Mouse (Mus musculus) megakaryocyte, adult 5-6 weeks (primary cell): ENCODE measurements around the gene Ubap1l. TPM values are rescaled to one million over a fixed set of nuclear protein-coding genes. Genes with fewer than 3 reads are reported as not detected.
"Not testable (repeated sequence)": the region's sequence is repeated elsewhere in the genome, so short reads cannot be mapped to it uniquely, and the experiment has no call there.

ENCODE experiments used
- ATAC-seq: 2 replicates; pipeline ENCODE4 v1.8.0; 2016; ENCODE audit warnings: mild to moderate bottlenecking, inconsistent platforms; ENCODE audit not compliant: poor library complexity, severe bottlenecking
- total RNA-seq, 2 experiments: library from RNA; stranded (forward) in 1 of 2; stranded (reverse) in 1 of 2; fragments of 153-499, 151-499 nt in 1 of 2; fragments of 221-1000, 200-1000 nt in 1 of 2; gene quantifications; 2 replicates each; pipeline versions ENCODE4 v1.2.3 to v1.2.4; 2015 to 2017

Ubap1l gene
- 0.58 TPM in 1 of 2 replicates, not detected in the other for total RNA-seq (2015)
- 0.12 TPM in 1 of 2 replicates, not detected in the other for total RNA-seq (2017)

DNA sequence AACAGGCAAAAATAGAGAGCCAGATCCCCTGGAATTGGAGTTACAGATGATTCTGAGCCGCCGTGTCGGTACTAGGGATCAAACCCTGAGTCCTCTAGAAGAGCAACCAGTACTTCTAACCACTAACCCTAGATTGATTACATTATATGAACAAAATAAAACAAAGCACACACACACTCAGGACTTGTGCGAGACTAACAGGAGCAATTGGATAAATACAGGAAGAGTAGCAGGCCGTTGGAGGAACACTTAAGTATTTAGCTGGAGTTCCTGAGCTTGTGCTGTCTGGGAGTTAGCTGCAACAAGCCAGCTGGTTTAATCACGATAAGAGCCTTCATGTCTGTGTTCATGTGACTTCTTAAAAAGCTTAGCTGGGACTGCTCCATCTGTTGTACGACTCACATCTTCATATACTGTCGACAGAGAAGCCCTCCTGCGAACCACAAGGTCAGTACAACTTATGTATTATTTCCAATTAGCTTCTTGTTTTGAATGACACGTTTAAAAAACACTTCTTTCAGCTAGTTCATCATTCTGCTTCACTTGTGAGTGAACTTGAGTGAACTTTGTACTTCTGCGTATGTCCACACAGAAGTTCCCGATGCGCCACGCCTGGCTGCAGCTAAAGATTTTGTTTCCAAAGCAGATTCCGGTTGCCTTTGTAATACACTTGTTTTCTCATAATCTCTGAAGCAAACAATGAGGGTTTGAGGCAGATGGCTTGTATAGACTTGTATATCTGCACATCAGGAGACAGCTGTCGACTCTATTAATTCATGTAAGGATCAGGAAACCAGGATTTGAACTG, at the start of gene Ubap1l:
Gene Ubap1l (plus strand): TSS at position 401 of the 808 bp plus-strand sequence.
- no peak for ATAC-seq

DNA sequence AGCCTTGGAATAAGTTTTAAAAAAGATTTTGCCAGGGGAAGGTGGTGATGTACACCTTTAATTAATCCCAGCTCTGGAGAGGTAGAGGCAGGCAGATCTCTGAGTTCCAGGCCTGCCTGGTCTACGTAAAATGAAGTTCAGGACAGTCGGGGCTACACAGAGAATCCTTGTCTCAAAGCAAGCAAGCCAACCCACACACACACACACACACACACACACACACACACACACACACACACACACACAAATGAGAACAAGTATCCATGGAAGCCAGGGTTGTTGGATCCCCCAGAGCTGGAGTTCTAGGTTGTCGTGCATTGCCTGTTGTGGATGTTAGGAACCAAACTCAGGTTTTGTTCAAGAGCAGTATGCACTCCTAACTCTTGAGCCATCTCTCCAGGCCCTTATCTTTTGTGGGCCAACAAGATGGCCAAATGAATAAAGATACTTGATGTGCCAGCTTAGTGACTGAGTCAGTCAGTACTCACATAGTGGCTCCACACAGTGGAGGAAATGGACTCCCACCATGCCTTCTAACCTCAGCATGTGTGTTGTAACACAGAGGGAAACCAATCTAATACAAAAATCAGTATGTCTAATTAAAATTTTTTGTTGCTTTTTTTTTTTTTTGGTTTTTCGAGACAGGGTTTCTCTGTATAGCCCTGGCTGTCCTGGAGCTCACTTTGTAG, 48.0 kb upstream of the Ubap1l start:
- ATAC-seq = peak; percentile 70

DNA sequence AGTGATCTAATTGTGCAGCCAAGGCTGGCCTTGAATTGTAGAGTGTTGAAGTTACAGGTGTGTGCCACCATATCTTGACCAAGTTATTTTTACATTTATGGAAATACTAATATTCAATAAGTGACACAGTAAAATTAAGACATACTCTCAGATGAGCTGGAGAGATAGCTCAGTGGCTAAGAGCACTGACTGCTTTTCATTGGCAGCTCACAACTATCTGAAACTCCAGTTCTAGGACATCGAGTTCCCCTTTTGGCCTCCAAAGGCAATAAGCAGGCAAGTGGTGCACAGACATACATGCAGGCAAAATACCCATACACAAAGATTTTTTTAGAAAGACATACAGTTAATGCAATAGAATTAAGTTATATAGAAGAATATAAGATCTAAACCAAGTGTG, 47.0 kb upstream of the Ubap1l start:
- ATAC-seq = no peak

DNA sequence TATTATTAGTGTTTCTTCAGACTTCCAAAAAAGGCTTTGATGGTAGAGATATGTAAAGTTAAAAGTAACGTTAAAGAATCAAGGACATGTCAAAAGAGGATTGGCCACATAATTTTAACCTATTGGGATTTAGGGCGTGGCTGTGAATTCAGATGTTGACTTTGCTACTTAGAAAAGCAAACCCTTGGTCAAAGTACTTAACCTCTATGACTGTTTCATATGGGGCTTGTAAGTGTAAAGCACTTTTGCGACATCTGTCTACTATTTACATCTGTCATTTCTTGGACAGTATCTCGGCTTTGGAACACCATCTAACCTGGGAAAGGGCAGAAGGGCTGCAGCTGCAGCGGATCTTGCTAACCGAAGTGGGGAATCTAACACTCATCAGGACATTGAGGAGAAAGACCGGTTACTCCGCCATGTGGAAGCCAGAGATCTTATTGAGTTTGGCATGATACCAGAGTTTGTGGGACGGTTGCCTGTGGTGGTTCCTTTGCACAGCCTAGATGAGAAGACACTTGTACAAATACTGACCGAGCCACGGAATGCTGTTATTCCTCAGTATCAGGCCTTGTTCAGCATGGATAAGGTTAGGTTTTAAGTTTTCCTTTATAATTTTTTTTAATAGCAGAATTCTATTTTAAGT, 38.5 kb upstream of the Ubap1l start:
- no peak for ATAC-seq

DNA sequence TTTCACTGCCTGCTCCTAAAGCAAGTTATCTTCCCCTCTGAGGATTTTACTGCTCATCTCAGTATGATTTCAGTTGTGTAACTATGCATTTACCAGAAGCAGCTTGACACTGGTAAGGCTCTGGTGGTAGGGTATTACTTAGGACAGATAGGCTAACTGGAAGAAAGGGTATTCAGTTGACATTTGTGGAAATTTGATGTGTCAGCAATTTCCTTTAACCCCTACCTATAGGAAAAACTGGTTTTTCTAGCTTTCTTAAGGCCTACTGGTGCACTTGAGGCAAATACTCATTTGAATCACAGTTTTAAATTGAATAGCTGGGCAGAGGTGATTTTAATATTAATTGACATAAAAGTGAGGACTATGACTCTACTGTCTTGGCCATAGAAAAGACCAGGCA, 34.9 kb upstream of the Ubap1l start:
- no peak for ATAC-seq

DNA sequence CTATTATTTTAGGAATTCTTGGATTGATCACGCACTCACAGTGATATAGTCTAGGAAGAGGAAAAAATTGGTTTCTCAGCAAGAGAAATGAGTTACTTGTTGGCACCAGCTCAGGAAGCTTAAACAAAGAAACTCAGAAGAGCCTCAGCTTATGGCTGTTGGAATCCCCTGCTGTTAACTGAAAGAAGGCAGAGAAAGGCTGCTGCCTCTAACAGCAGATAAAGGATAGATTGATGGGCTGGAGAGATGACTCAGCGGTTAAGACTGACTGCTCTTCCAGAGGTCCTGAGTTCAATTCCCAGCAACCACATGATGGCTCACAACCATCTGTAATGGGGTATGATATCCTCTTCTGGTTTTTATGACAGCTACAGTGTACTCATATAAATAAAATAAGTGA, 33.5 kb upstream of the Ubap1l start:
- no peak for ATAC-seq

DNA sequence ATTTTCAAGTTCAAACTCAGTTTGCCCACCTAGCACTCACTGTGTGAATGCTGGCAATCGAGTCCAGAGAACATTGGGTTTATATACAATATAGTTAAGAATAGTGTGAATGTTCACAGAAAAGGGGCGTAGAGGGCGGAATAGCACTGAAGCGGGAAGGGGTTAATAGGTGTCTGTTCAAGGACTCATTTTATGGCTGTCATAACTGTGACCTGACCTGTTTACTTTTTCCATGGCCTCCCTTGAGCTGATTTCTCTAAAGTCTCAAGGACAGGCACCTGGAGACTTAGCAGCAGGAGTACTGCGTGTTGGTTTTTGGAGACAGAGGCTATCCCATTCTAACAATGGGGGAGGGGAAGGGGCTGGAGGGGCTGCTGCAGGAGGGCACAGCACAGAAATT, 26.9 kb upstream of the Ubap1l start:
- no peak for ATAC-seq

DNA sequence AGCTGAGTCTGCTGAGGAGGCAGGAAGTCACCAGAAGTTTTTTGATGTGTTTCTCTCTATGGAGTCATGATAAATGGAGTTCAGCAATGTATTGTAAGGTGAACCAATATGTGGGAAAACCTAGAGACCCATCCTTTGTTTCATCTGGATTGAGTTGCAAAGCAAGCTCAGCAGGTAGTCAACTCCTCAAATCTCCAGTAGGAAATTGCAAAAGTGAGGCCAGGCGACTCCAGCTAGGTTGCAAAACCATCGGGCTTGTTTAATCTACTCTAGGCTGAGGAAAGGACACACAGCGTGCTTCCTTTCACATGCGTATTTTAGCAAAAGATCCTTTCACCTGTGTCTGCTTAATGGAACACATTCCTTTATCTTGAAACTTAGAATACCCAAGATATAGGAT, 21.7 kb upstream of the Ubap1l start:
- no peak for ATAC-seq

DNA sequence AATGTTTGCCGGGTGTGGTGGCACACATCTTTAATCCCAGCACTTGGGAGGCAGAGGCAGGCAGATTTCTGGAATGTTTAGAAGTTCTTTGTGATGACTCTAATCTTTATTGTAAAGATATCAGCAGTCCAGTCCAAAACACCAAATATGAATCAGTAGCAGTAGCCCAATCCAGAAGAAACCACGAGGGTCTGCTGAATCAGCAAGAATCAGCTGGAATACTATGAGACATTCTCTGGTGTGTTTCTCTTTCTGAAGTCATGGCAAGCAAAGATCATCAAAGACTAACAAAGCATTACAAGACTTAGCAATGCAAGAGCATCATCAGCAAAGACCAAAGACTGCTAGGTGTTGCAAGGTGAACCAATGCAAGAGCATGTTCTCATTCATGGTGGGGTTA, 20.4 kb upstream of the Ubap1l start:
- no peak for ATAC-seq

DNA sequence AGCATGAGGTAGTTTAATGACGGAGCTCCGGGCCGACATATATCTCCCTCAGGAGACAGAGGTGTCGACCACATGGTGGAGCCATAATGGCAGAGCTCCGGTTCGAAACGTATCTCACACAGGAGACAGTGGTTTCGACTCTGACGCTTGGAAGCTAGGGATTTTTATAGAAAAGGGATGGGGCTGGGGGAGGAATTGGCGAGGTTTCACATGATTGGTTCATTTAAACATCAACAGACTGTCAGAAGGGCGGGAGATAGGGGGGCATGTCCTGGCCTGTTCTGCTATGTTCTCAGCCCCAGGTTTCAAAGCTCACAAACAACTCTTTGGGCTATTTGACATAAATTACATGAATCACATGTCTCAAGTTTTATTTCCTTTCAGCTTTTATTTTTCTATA, 15.4 kb upstream of the Ubap1l start:
- not testable (repeated sequence) for ATAC-seq

DNA sequence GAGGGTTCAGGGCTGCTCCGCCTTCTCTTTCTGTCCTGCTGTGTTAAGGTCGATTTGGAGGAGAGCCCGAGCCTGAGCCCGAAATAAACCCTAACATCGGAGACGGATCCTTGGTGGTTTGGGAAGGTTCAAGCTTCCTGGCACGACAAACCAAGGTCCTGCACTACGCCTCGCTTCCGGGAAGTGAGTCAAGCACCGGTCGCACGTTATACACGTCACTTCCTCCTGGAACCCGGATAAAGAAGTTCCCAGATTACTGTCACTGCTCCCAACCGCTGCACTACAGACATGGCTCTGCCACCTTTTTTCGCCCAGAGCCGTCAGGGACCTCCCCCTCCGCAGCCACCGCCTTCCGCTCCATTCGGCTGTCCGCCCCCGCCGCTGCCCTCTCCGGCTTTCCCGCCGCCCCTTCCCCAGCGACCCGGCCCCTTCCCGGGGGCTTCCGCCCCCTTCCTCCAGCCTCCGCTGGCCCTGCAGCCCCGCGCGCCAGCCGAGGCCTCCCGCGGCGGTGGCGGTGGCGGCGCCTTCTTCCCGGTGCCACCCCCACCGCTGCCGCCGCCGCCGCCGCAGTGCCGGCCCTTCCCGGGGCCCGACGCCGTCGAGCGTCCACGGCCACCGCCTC, 14.9 kb upstream of the Ubap1l start, which contains the start of gene Pdcd7:
Gene Pdcd7 (plus strand): TSS at position 251 of the 622 bp plus-strand sequence.
- ATAC-seq = peak; percentile 96

DNA sequence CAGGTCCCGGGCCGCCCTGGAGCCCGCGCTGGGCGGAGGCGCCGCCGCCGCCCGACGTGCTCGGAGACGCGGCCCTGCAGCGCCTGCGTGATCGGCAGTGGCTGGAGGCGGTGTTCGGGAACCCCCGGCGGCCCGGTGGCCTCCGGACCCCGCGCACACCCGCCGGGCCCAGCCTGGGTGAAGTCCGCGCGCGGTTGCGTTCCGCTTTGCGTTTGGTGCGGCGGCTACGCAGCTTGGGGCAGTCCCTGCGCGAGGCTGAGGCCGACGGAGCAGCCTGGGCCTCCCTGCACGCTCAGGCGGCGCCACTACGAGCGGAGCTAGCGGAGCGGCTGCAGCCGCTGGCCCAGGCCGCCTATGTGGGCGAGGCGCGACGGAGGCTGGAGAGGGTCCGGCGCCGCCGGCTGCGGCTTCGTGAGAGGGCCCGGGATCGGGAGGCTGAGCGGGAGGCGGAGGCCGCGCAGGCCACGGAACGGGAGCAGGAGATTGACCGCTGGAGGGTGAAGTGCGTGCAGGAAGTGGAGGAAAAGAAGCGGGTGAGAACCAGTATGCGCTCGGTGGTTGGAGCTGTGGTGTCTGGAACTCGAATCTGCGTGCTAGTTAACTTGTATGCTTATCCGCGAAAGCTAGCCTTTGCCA, 14.2 kb upstream of the Ubap1l start:
- peak; percentile 74 for ATAC-seq

DNA sequence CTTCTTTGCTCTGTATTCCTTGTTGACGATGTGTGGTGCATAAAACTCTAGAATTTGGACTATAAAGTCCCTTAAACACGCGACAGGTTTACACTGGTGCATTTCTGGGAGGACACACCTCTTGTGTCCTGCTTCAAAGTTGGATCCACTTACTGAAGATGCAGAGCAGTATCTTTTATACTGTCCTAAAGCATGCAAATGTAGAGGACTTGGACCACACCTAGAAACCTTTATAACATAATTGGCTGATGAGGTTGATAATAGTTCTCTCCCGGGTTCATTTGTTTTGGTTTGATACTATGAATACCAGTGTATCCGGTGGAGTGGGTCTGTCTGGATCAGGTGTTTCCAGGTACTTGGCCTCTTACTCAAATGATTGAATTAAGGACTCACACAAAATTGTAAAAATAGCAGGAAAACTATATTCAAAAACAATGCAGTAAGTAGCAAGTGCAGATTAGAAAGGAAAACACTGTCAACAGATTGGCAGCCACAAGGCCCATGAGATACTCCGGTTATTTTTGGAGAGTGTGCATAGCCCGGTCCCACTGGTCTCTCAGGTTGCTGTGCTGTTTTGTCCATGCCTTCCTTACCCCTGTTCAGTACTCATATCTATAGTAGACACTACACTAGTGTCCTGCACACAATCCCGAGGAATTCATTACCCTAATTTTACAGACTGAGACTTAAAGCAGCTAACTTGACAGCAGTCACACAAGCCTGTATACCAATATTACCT, 13.6 kb upstream of the Ubap1l start:
- no peak for ATAC-seq

DNA sequence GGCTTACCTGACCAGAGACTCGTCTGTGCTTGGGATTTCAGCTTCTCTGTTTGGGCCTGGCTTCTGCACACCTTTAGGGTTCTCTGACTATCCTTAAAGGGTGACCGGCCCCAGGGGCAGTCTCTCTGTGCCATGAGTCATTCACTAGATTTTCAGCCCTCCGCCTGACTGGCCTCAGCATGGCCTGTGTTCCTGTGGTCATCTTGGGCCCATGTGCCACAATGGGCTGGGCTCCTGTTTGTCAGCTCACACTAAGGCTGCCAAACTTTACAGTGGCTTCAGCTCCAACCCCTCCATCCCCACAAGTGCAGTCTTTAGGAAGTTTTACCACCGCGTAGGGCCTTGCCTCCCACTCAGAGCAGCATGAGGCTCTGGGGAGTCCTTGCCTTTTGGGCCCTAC, 7.6 kb upstream of the Ubap1l start:
- ATAC-seq = no peak

DNA sequence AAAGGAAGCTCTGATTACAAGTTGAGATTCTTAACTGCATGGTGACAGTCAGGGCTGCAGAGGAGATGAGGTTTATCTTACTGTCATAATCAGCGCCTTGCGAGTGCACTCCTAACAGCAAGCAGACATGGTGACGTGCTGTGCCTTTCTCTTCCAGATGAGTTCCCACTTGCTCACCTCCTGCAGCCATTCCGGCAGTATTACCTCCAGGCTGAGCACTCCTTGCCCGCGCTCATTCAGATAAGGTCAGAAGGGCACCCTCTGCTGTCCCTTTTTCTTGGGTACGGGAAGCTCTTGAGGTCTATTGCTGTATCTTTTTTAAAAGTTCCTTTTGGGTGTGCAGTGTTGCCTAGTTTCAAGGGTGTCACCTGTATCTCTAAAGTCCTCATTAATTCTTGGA, 4.3 kb upstream of the Ubap1l start:
- ATAC-seq = no peak

DNA sequence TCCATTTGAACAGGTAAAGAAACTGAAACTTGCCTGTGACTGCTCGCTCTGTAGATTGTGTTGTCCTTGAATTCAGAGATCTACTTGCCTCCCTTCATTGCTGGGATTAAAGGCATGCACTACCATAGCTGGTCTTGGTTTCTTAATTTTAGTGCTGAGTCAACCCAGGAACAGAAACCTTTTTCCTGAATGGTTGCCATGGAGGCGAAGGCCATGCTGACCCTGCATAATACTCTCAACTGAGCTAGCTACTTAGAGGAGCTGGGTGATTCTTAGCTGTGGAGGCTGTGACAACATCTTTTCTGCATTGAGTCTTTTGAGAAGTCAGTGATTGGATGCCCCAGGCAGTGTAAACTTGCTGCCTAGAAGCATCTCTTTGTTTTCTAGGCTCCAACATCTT, 3.9 kb upstream of the Ubap1l start:
- ATAC-seq = no peak

DNA sequence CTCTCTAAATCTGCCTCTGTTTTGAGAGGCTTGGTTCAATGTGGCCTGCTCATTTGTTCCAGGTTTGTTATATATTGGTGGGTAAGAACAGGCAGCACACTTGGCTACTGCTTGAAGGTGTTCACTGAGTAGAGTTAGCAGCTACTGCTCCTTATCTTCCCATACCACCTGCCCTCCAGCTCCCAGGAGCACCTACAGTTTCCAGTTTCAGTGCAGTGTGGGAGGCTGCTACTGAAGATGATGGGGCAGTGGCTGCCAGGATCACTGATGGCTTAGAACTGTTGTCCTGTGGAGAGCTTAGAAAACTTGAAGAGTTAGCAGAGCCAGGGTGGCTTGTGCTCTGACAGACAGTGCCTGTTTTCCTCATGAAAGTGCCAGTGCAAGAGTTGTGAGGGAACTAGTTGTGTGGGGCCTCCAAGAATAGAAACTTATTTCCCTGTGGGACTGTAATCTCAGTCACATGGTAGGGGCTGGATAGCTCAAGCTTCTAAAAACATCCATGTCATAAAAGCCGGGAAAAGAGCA, 1.8 kb upstream of the Ubap1l start:
- no peak for ATAC-seq

DNA sequence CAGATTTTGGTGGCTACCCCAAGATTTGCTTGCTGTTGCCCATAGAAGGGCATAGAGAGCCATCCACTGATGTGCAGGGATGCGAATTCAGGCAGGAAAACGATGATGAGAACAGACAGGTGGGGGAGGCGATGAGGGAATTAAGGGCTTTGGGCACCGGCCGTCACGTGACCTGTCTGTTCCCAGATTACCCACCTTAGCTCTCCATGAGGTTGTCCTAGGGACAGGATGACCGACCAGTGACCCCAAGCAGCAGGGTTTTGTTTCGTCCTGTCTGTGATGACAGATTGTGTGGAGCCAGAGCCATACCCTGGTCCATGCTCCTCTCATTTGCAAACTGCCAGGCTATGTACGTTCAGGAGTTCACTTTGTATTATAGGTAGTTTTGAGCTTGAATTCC, 2.8 kb downstream of the Ubap1l start:
- ATAC-seq = no peak

DNA sequence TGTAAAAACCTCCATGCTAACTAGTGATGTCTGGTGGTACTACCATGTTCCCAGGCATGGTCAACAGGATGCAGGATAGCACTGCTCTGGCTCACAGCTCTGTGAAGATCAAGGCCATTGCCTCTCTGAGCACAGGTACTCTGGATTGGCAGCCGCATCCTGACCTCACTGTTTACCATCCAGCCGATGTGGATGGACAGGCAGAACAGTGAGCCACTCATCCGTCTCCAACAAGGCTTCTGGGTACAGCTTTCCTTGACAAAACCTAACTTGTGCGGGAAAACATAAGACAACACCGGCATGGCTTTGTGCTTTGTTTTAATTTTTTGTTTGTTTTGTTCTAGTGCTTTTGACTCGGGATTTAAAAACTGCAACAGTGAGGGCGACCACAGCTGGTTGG, 4.9 kb downstream of the Ubap1l start:
- no peak for ATAC-seq

DNA sequence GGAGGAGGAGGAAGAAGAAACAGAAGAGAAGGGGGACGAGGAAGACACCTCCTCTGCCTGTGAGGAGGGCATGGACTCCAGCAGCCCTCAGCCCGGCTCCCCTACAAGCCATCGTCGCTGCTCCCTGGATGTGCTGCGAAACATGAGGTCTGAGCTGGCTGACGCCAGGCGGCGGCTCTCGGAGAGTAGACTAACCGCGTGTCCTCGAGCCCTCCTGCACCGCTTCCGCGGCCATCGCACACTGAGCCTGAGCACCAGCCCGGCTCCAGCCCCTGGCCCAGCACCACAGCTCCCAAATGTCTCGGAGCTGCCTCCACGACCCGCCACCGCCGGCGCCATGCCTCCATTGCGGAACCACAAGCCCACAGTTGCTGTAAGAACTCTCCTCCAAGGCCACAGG, 10.9 kb downstream of the Ubap1l start:
- no peak for ATAC-seq
